ENCODE assay signal across 13 mouse cellular contexts in genomic region chr10:76622411-76622810, GRCm38 (mm10). TPM values are rescaled to one million over a fixed set of nuclear protein-coding genes. Genes with fewer than 3 reads are reported as not detected.
A peak's percentile ranks its signal among the peaks of the same experiment; 100 is the strongest.
DNase-seq lines count a peak whose midpoint lies in the region; ATAC-seq and TF ChIP-seq lines count a peak whose summit lies in the region.
"Had no signal": no experiment of that assay in that cellular context is flagged by ENCODE, and none has a peak within 500 bp of the region (broad histone marks: within the 10 kb centered on the region; RNA-seq: fewer than 3 reads in every experiment).

No protein-coding gene starts in this region.

- no peak; the same call in 1 of the 2 replicates for TF ChIP-seq POLR2A in embryonic fibroblast, embryonic 13.5 days (IDR thresholded peaks at IDR 0.05; ENCODE audit: low read depth, low read length)

- intact Hi-C loops in left cerebral cortex, postnatal 25 days (cut with DNase I) = loop anchor here (2.0 kb wide), 1 partner anchor 110 kb away; no protein-coding TSS in a partner anchor

- H3K4me2 ChIP-seq in hindbrain, embryonic 16.5 days (ENCODE audit: low read length) = no peak overlapping the region
- H3K4me2 ChIP-seq in liver, embryonic 11.5 days = peak overlapping the region; percentile 62

- DNase-seq in hindbrain, embryonic 10.5 days (ENCODE audit: low spot score) = no peak
- DNase-seq in liver, embryonic 11.5 days (ENCODE audit: low spot score) = no peak
- DNase-seq in right cerebral cortex, adult 2 months (ENCODE audit: low spot score in 2 of 2) = no peak
- DNase-seq in left cerebral cortex, postnatal 25 days (ENCODE audit: low spot score in 2 of 2) = no peak
- DNase-seq in frontal cortex, postnatal 10 days (ENCODE audit: low spot score in 2 of 2) = no peak
- DNase-seq: cerebellum, adult 18-20 months; layer of hippocampus, postnatal 36 days; right cerebral cortex, postnatal 25 days; thymus, postnatal 36 days had no signal

- H3K36me3 ChIP-seq in hindbrain, embryonic 10.5 days = no peaks in the 10 kb centered on the region
- no peaks in the 10 kb centered on the region for H3K36me3 ChIP-seq in hindbrain, embryonic 16.5 days (ENCODE audit: control insufficient read depth, insufficient read depth, low read length)
- no peaks in the 10 kb centered on the region for H3K36me3 ChIP-seq in liver, embryonic 11.5 days (ENCODE audit: control insufficient read depth, insufficient read depth, low read length)

- H3K9ac ChIP-seq in hindbrain, embryonic 16.5 days (ENCODE audit: low read depth, low read length) = no peak overlapping the region
- no peak overlapping the region; the same call in 1 of the 2 replicates for H3K9ac ChIP-seq in liver, embryonic 11.5 days (ENCODE audit: low read depth, low read length)

- H3K27me3 ChIP-seq in hindbrain, embryonic 10.5 days (ENCODE audit: insufficient read depth, poor library complexity, severe bottlenecking) = peaks cover 21% of the 10 kb centered on the region
- no peaks in the 10 kb centered on the region for H3K27me3 ChIP-seq in hindbrain, embryonic 16.5 days (replicated peaks; ENCODE audit: control insufficient read depth, insufficient read depth, low read length)
- H3K27me3 ChIP-seq in liver, embryonic 11.5 days (replicated peaks; ENCODE audit: control insufficient read depth, insufficient read depth, low read length) = peaks cover 5% of the 10 kb centered on the region; the same call in 1 of the 2 replicates

- peaks cover 16% of the 10 kb centered on the region for H3K4me1 ChIP-seq in hindbrain, embryonic 10.5 days (replicated peaks)
- H3K4me1 ChIP-seq in hindbrain, embryonic 16.5 days (ENCODE audit: control insufficient read depth, insufficient read depth, low read depth, low read length) = no peaks in the 10 kb centered on the region
- no peaks in the 10 kb centered on the region for H3K4me1 ChIP-seq in brown adipose tissue, adult 24 weeks (ENCODE audit: control insufficient read depth, insufficient read depth, insufficient read length, low read length)
- H3K4me1 ChIP-seq in embryonic fibroblast, embryonic 13.5 days (ENCODE audit: control insufficient read depth, insufficient read depth, low read length) = no peaks in the 10 kb centered on the region
- H3K4me1 ChIP-seq in liver, embryonic 11.5 days (replicated peaks; ENCODE audit: control insufficient read depth, insufficient read depth, low read length) = no peaks in the 10 kb centered on the region; the same call in 1 of the 2 replicates

- no peaks in the 10 kb centered on the region for H3K9me3 ChIP-seq in hindbrain, embryonic 10.5 days
- H3K9me3 ChIP-seq in hindbrain, embryonic 16.5 days (ENCODE audit: control insufficient read depth, low read length) = no peaks in the 10 kb centered on the region
- no peaks in the 10 kb centered on the region for H3K9me3 ChIP-seq in liver, embryonic 11.5 days (ENCODE audit: control insufficient read depth, low read length)

- WGBS in hindbrain, embryonic 10.5 days = 75% methylated on average over 4 of the region's 4 CpGs
- WGBS in hindbrain, embryonic 16.5 days = 72% methylated on average over 4 of the region's 4 CpGs
- 70% methylated on average over 4 of the region's 4 CpGs for WGBS in liver, embryonic 11.5 days

- H3K4me3 ChIP-seq in hindbrain, embryonic 10.5 days = peak overlapping the region; percentile 54
- no peak overlapping the region for H3K4me3 ChIP-seq in hindbrain, embryonic 16.5 days (ENCODE audit: low read length)
- peak overlapping the region; percentile 48 for H3K4me3 ChIP-seq in brown adipose tissue, adult 24 weeks (ENCODE audit: insufficient read depth, low read depth, low read length)
- H3K4me3 ChIP-seq in embryonic fibroblast, embryonic 13.5 days (ENCODE audit: insufficient read depth, low read length) = peak overlapping the region; percentile 62
- peak overlapping the region; percentile 46 for H3K4me3 ChIP-seq in liver, embryonic 11.5 days (ENCODE audit: low read depth, low read length)

- ATAC-seq in hindbrain, embryonic 16.5 days = no peak
- ATAC-seq in liver, embryonic 11.5 days (replicated peaks; ENCODE audit: low FRiP score) = no peak

- H3K27ac ChIP-seq in hindbrain, embryonic 10.5 days = no peak overlapping the region
- H3K27ac ChIP-seq in hindbrain, embryonic 16.5 days (ENCODE audit: low read depth, low read length) = no peak overlapping the region
- H3K27ac ChIP-seq in brown adipose tissue, adult 24 weeks (replicated peaks; ENCODE audit: low read depth, low read length) = peak overlapping the region; percentile 23; the same call in 1 of the 2 replicates
- H3K27ac ChIP-seq in embryonic fibroblast, embryonic 13.5 days (ENCODE audit: insufficient read depth, low read length) = peak overlapping the region; percentile 45; the same call in 1 of the 2 replicates
- no peak overlapping the region for H3K27ac ChIP-seq in liver, embryonic 11.5 days (ENCODE audit: low read depth, low read length)

- TF ChIP-seq CTCF in embryonic fibroblast, embryonic 13.5 days (IDR thresholded peaks at IDR 0.05; ENCODE audit: borderline replicate concordance, insufficient read depth, low read length) = no peak

RNA-seq across cellular contexts. Expression of gene Col6a2, which starts 1.0 kb away (rescaled TPM):
- polyA plus RNA-seq in hindbrain, embryonic 10.5 days (2016; fragmentation: Nextera tagmentation; extraction: Ambion mirVana) = 10.9 and 16.5 TPM in 2 replicates
- 20.0 and 35.2 TPM in 2 replicates for polyA plus RNA-seq in hindbrain, embryonic 16.5 days (2015; fragmentation: Nextera tagmentation; extraction: Ambion mirVana)
- polyA plus RNA-seq in brown adipose tissue, adult 24 weeks (2012; ENCODE audit: insufficient read depth, insufficient read length, missing spikeins) = 34.7 and 42.3 TPM in 2 replicates
- 476 and 628 TPM in 2 replicates for polyA plus RNA-seq in embryonic fibroblast, embryonic 13.5 days (2011; ENCODE audit: insufficient read length, low read depth, missing spikeins)
- 16.1 and 18.2 TPM in 2 replicates for polyA plus RNA-seq in liver, embryonic 11.5 days (2014; fragmentation: Nextera tagmentation; extraction: Ambion mirVana)
- 10 to 100 TPM in 1 of 2 experiments, 1 to 10 TPM in 1; 9.4 to 10.1 TPM for total RNA-seq in left cerebral cortex, postnatal 25 days (2021)
- total RNA-seq: hematopoietic stem cell, adult 5-6 weeks had no signal

RNA-seq across cellular contexts. Expression of gene Ftcd, which starts 47.0 kb away (rescaled TPM):
- not detected in 2 replicates for polyA plus RNA-seq in hindbrain, embryonic 10.5 days (2016; fragmentation: Nextera tagmentation; extraction: Ambion mirVana)
- polyA plus RNA-seq in hindbrain, embryonic 16.5 days (2015; fragmentation: Nextera tagmentation; extraction: Ambion mirVana) = 0.08 and 0.10 TPM in 2 replicates
- not detected in 2 replicates for polyA plus RNA-seq in brown adipose tissue, adult 24 weeks (2012; ENCODE audit: insufficient read depth, insufficient read length, missing spikeins)
- polyA plus RNA-seq in embryonic fibroblast, embryonic 13.5 days (2011; ENCODE audit: insufficient read length, low read depth, missing spikeins) = not detected in 2 replicates
- polyA plus RNA-seq in liver, embryonic 11.5 days (2014; fragmentation: Nextera tagmentation; extraction: Ambion mirVana) = 13.3 and 17.3 TPM in 2 replicates
- under 1 TPM in 1 of 2 experiments, not detected in 1; 0.16 TPM for total RNA-seq in left cerebral cortex, postnatal 25 days (2021)
- total RNA-seq: hematopoietic stem cell, adult 5-6 weeks; layer of hippocampus, postnatal 36 days had no signal

Comparison
In these comparisons a context has a peak if more than half of its experiments do, and no peak if none do; other contexts are left out.
1. H3K27ac ChIP-seq: peak in brown adipose tissue, adult 24 weeks (single experiment) and embryonic fibroblast, embryonic 13.5 days (single experiment); none in hindbrain, embryonic 10.5 days (single experiment), hindbrain, embryonic 16.5 days (single experiment) and liver, embryonic 11.5 days (single experiment).
2. RNA of gene Col6a2, which starts 1.0 kb away (polyA plus RNA-seq): 476 to 628 TPM in embryonic fibroblast, embryonic 13.5 days; 34.7 to 42.3 TPM in brown adipose tissue, adult 24 weeks, 20.0 to 35.2 TPM in hindbrain, embryonic 16.5 days, 16.1 to 18.2 TPM in liver, embryonic 11.5 days and 10.9 to 16.5 TPM in hindbrain, embryonic 10.5 days; every median in the first group is over 10 times any median in the second.
3. RNA of gene Ftcd, which starts 47.0 kb away (polyA plus RNA-seq): 13.3 to 17.3 TPM in liver, embryonic 11.5 days; 0.08 to 0.10 TPM in hindbrain, embryonic 16.5 days, not detected in hindbrain, embryonic 10.5 days, not detected in brown adipose tissue, adult 24 weeks and not detected in embryonic fibroblast, embryonic 13.5 days; every median in the first group is over 10 times any median in the second.